Mouse (Mus musculus) thymus, postnatal 0 days (tissue): Measurements from ENCODE around the gene Aff4. TPM values are rescaled to one million over a fixed set of nuclear protein-coding genes. Genes with fewer than 3 reads are reported as not detected.
"Not testable (repeated sequence)": the region's sequence is repeated elsewhere in the genome, so short reads cannot be mapped to it uniquely, and the experiment has no call there.

ENCODE experiments used
- DNase-seq: peaks from one replicate; pipeline ENCODE4 v3.0.0-alpha.2; 2015; ENCODE audit warnings: low spot score
- polyA plus RNA-seq: library from polyadenylated mRNA; unstranded; fragments of >200 nt; fragmentation: Nextera tagmentation; extraction: Ambion mirVana; gene quantifications from 2 replicates; pipeline ENCODE4 v1.2.1, GENCODE M21; 2015

Aff4 gene
- 27.1 and 36.1 TPM in 2 replicates for polyA plus RNA-seq

GRCm38 (mm10) chr11:53350291-53351223 is at the start of gene Aff4:
Gene Aff4, plus strand, starts transcription at chr11:53350833.
- peak; percentile 91 for DNase-seq

- no peak for DNase-seq
These were observed 49.5 kb upstream of the Aff4 start for GRCm38 (mm10) chr11:53301167-53301515.

- DNase-seq = no peak
These were observed 46.4 kb upstream of the Aff4 start for GRCm38 (mm10) chr11:53304044-53304840.

GRCm38 (mm10) chr11:53306965-53307364 is 43.7 kb upstream of the Aff4 start:
- no peak for DNase-seq

GRCm38 (mm10) chr11:53307558-53308065 is 43.0 kb upstream of the Aff4 start:
- DNase-seq = no peak

GRCm38 (mm10) chr11:53308251-53308864 is 42.3 kb upstream of the Aff4 start:
- DNase-seq = no peak

- no peak for DNase-seq
These were observed 41.7 kb upstream of the Aff4 start for GRCm38 (mm10) chr11:53308884-53309310.

GRCm38 (mm10) chr11:53311385-53311784 is 39.2 kb upstream of the Aff4 start:
- DNase-seq = no peak

- DNase-seq = not testable (repeated sequence)
These were observed 37.8 kb upstream of the Aff4 start for GRCm38 (mm10) chr11:53312823-53313222.

GRCm38 (mm10) chr11:53314770-53315173 is 35.9 kb upstream of the Aff4 start:
- no peak for DNase-seq

GRCm38 (mm10) chr11:53316996-53317395 is 33.6 kb upstream of the Aff4 start:
- DNase-seq = no peak

- no peak for DNase-seq
These were observed 32.6 kb upstream of the Aff4 start for GRCm38 (mm10) chr11:53318041-53318440.

GRCm38 (mm10) chr11:53318568-53318967 is 32.1 kb upstream of the Aff4 start:
- DNase-seq = not testable (repeated sequence)

GRCm38 (mm10) chr11:53319867-53320266 is 30.8 kb upstream of the Aff4 start:
- not testable (repeated sequence) for DNase-seq

- peak; percentile 83 for DNase-seq
These were observed 26.1 kb upstream of the Aff4 start, which contains the start of gene Zcchc10 for GRCm38 (mm10) chr11:53324512-53324968. Gene Zcchc10, plus strand, starts transcription at chr11:53324679.

GRCm38 (mm10) chr11:53330325-53330724 is 20.3 kb upstream of the Aff4 start:
- no peak for DNase-seq

- no peak for DNase-seq
These were observed 19.5 kb upstream of the Aff4 start for GRCm38 (mm10) chr11:53331121-53331520.

- no peak for DNase-seq
These were observed 18.5 kb upstream of the Aff4 start for GRCm38 (mm10) chr11:53332076-53332680.

GRCm38 (mm10) chr11:53335505-53336181 is 15.0 kb upstream of the Aff4 start:
- no peak for DNase-seq

- DNase-seq = no peak
These were observed 14.5 kb upstream of the Aff4 start for GRCm38 (mm10) chr11:53336182-53336571.
